10 mouse cellular contexts compared by ENCODE assay signal in genomic region chr9:78395244-78395629, GRCm38 (mm10). TPM values are rescaled to one million over a fixed set of nuclear protein-coding genes. Genes with fewer than 3 reads are reported as not detected.
DNase-seq lines count a peak whose midpoint lies in the region; ATAC-seq and TF ChIP-seq lines count a peak whose summit lies in the region.
"Had no signal": no experiment of that assay in that cellular context is flagged by ENCODE, and none has a peak within 500 bp of the region (broad histone marks: within the 10 kb centered on the region; RNA-seq: fewer than 3 reads in every experiment).

No protein-coding gene starts in this region.

- no peak for DNase-seq in heart, embryonic 10.5 days (ENCODE audit: low spot score)
- DNase-seq in heart, adult 9 months (ENCODE audit: low spot score in 2 of 2) = no peak
- no peak for DNase-seq in testis, postnatal 10 days (ENCODE audit: low spot score)
- DNase-seq in liver, embryonic 13.5 days = no peak
- DNase-seq in stomach, postnatal 0 days (ENCODE audit: low spot score) = no peak
- no peak for DNase-seq in gastrocnemius, postnatal 25 days
- DNase-seq in left cerebral cortex, postnatal 4 days = no peak
- DNase-seq: cerebellum, adult 2 months had no signal

- no peak for TF ChIP-seq POLR2A in testis, adult 2 months (IDR thresholded peaks at IDR 0.05; ENCODE audit: control insufficient read depth, low read depth, low read length)

- WGBS in heart, embryonic 10.5 days = 30% methylated on average over 11 of the region's 11 CpGs
- 25% methylated on average over 11 of the region's 11 CpGs for WGBS in liver, embryonic 13.5 days (ENCODE audit: insufficient replicate concordance)
- WGBS in stomach, postnatal 0 days = 24% methylated on average over 11 of the region's 11 CpGs

- peak overlapping the region; percentile 54 for H3K4me2 ChIP-seq in liver, embryonic 13.5 days
- H3K4me2 ChIP-seq in stomach, postnatal 0 days (replicated peaks; ENCODE audit: low read depth) = peak overlapping the region; percentile 64; the same call in 1 of the 2 replicates

- peaks cover 63% of the 10 kb centered on the region for H3K27me3 ChIP-seq in heart, embryonic 10.5 days (ENCODE audit: insufficient read depth, poor library complexity, severe bottlenecking)
- no peaks in the 10 kb centered on the region for H3K27me3 ChIP-seq in testis, adult 2 months (ENCODE audit: control insufficient read depth, insufficient read depth, low read length)
- H3K27me3 ChIP-seq in liver, embryonic 13.5 days = peaks cover 87% of the 10 kb centered on the region
- no peaks in the 10 kb centered on the region for H3K27me3 ChIP-seq in stomach, postnatal 0 days (ENCODE audit: control insufficient read depth, insufficient read depth, low read length)

- H3K27ac ChIP-seq in heart, embryonic 10.5 days = no peak overlapping the region
- H3K27ac ChIP-seq in testis, adult 2 months (ENCODE audit: control insufficient read depth, insufficient read depth, low read depth, low read length) = peak overlapping the region; percentile 86
- no peak overlapping the region for H3K27ac ChIP-seq in liver, embryonic 13.5 days
- H3K27ac ChIP-seq in stomach, postnatal 0 days (replicated peaks) = no peak overlapping the region

- TF ChIP-seq CTCF in testis, adult 2 months (IDR thresholded peaks at IDR 0.05; ENCODE audit: control insufficient read depth, insufficient read depth, insufficient replicate concordance, low read depth, low read length) = no peak
- TF ChIP-seq CTCF in stomach, postnatal 0 days (IDR thresholded peaks at IDR 0.05; ENCODE audit: low read depth) = no peak

- no peaks in the 10 kb centered on the region for H3K36me3 ChIP-seq in heart, embryonic 10.5 days
- H3K36me3 ChIP-seq in testis, adult 2 months (ENCODE audit: control insufficient read depth, insufficient read depth, low read length) = no peaks in the 10 kb centered on the region; the same call in 1 of the 2 replicates
- no peaks in the 10 kb centered on the region for H3K36me3 ChIP-seq in liver, embryonic 13.5 days
- no peaks in the 10 kb centered on the region for H3K36me3 ChIP-seq in stomach, postnatal 0 days (ENCODE audit: control insufficient read depth, insufficient read depth, low read length)

- TF ChIP-seq EP300 in stomach, postnatal 0 days (optimal IDR thresholded peaks at IDR 0.05) = no peak

- H3K4me3 ChIP-seq in heart, embryonic 10.5 days = peak overlapping the region; percentile 59
- H3K4me3 ChIP-seq in testis, adult 2 months (ENCODE audit: control insufficient read depth, low read depth, low read length) = peak overlapping the region; percentile 96
- H3K4me3 ChIP-seq in liver, embryonic 13.5 days (replicated peaks) = no peak overlapping the region
- peak overlapping the region; percentile 39 for H3K4me3 ChIP-seq in stomach, postnatal 0 days (ENCODE audit: low read depth, low read length)

- H3K4me1 ChIP-seq in heart, embryonic 10.5 days = peaks cover 7% of the 10 kb centered on the region
- peaks cover 8% of the 10 kb centered on the region for H3K4me1 ChIP-seq in testis, adult 2 months (ENCODE audit: control insufficient read depth, insufficient read depth, low read length)
- H3K4me1 ChIP-seq in liver, embryonic 13.5 days (replicated peaks) = peaks cover 9% of the 10 kb centered on the region
- 0 out of 2 replicates have a peak, but pooled peaks cover 2% of the 10 kb centered on the region for H3K4me1 ChIP-seq in stomach, postnatal 0 days (replicated peaks; ENCODE audit: control insufficient read depth, insufficient read depth)

- H3K9ac ChIP-seq in liver, embryonic 13.5 days = no peak overlapping the region
- H3K9ac ChIP-seq in stomach, postnatal 0 days (ENCODE audit: low read length) = no peak overlapping the region

- no peaks in the 10 kb centered on the region for H3K9me3 ChIP-seq in heart, embryonic 10.5 days
- H3K9me3 ChIP-seq in liver, embryonic 13.5 days (replicated peaks) = no peaks in the 10 kb centered on the region
- H3K9me3 ChIP-seq in stomach, postnatal 0 days (ENCODE audit: control insufficient read depth, low read length) = no peaks in the 10 kb centered on the region

- intact Hi-C loops in left cerebral cortex, postnatal 4 days (cut with DNase I) = no loop called here

- no peak for ATAC-seq in liver, embryonic 13.5 days (ENCODE audit: low read depth)
- ATAC-seq in stomach, postnatal 0 days (ENCODE audit: low FRiP score, low TSS enrichment) = no peak

RNA-seq across cellular contexts. Expression of gene Ddx43, which starts 0.3 kb away (rescaled TPM):
- polyA plus RNA-seq in heart, embryonic 10.5 days (2016; fragmentation: Nextera tagmentation; extraction: Ambion mirVana) = 0.24 and 0.25 TPM in 2 replicates
- polyA plus RNA-seq in testis, adult 2 months (2012; rRNA removed) = 3.0 and 4.0 TPM in 2 replicates
- not detected in 2 replicates for polyA plus RNA-seq in liver, embryonic 13.5 days (2015; fragmentation: Nextera tagmentation; extraction: Ambion mirVana)
- 0.08 and 0.12 TPM in 2 replicates for polyA plus RNA-seq in stomach, postnatal 0 days (2015; fragmentation: Nextera tagmentation; extraction: Ambion mirVana)
- not detected for total RNA-seq in gastrocnemius, postnatal 25 days (2021)
- total RNA-seq in left cerebral cortex, postnatal 4 days (2021) = under 1 TPM in 1 of 2 experiments, not detected in 1; 0.20 TPM
- total RNA-seq: heart, adult 8-10 months had no signal

RNA-seq across cellular contexts. Expression of gene Ooep, which starts 16.7 kb away (rescaled TPM):
- 0.97 and 1.2 TPM in 2 replicates for polyA plus RNA-seq in heart, embryonic 10.5 days (2016; fragmentation: Nextera tagmentation; extraction: Ambion mirVana)
- polyA plus RNA-seq in testis, adult 2 months (2012; rRNA removed) = not detected in 2 replicates
- polyA plus RNA-seq in liver, embryonic 13.5 days (2015; fragmentation: Nextera tagmentation; extraction: Ambion mirVana) = 0.08 and 0.12 TPM in 2 replicates
- polyA plus RNA-seq in stomach, postnatal 0 days (2015; fragmentation: Nextera tagmentation; extraction: Ambion mirVana) = 0.81 and 0.90 TPM in 2 replicates
- total RNA-seq in gastrocnemius, postnatal 25 days (2021) = under 1 TPM in 1 of 2 experiments, not detected in 1; 0.13 TPM
- total RNA-seq in left cerebral cortex, postnatal 4 days (2021) = 1 to 10 TPM; 1.3 to 2.1 TPM
- total RNA-seq: heart, adult 8-10 months had no signal

RNA-seq across cellular contexts. Expression of gene Dppa5a, which starts 27.3 kb away (rescaled TPM):
- not detected in 2 replicates for polyA plus RNA-seq in heart, embryonic 10.5 days (2016; fragmentation: Nextera tagmentation; extraction: Ambion mirVana)
- 0.47 and 1.2 TPM in 2 replicates for polyA plus RNA-seq in testis, adult 2 months (2012; rRNA removed)
- polyA plus RNA-seq in liver, embryonic 13.5 days (2015; fragmentation: Nextera tagmentation; extraction: Ambion mirVana) = not detected in 2 replicates
- 1.2 and 2.1 TPM in 2 replicates for polyA plus RNA-seq in stomach, postnatal 0 days (2015; fragmentation: Nextera tagmentation; extraction: Ambion mirVana)
- total RNA-seq in gastrocnemius, postnatal 25 days (2021) = not detected
- 1 to 10 TPM in 1 of 2 experiments, under 1 TPM in 1; 0.85 to 3.4 TPM for total RNA-seq in left cerebral cortex, postnatal 4 days (2021)
- total RNA-seq: heart, adult 8-10 months had no signal

RNA-seq across cellular contexts. Expression of gene Gsta2, which starts 39.6 kb away (rescaled TPM):
- not detected in 2 replicates for polyA plus RNA-seq in heart, embryonic 10.5 days (2016; fragmentation: Nextera tagmentation; extraction: Ambion mirVana)
- 8.7 and 12.8 TPM in 2 replicates for polyA plus RNA-seq in testis, adult 2 months (2012; rRNA removed)
- polyA plus RNA-seq in liver, embryonic 13.5 days (2015; fragmentation: Nextera tagmentation; extraction: Ambion mirVana) = 0.23 TPM in 1 of 2 replicates, not detected in the other
- 69.4 and 82.2 TPM in 2 replicates for polyA plus RNA-seq in stomach, postnatal 0 days (2015; fragmentation: Nextera tagmentation; extraction: Ambion mirVana)
- total RNA-seq in gastrocnemius, postnatal 25 days (2021) = not detected
- not detected for total RNA-seq in left cerebral cortex, postnatal 4 days (2021)
- polyA plus RNA-seq: cerebellum, adult 2 months had no signal

RNA-seq across cellular contexts. Expression of gene Cgas, which starts 47.8 kb away (rescaled TPM):
- 0.36 and 0.72 TPM in 2 replicates for polyA plus RNA-seq in heart, embryonic 10.5 days (2016; fragmentation: Nextera tagmentation; extraction: Ambion mirVana)
- 0.09 and 0.10 TPM in 2 replicates for polyA plus RNA-seq in testis, adult 2 months (2012; rRNA removed)
- 1.0 TPM in 2 replicates for polyA plus RNA-seq in liver, embryonic 13.5 days (2015; fragmentation: Nextera tagmentation; extraction: Ambion mirVana)
- 1.4 and 1.6 TPM in 2 replicates for polyA plus RNA-seq in stomach, postnatal 0 days (2015; fragmentation: Nextera tagmentation; extraction: Ambion mirVana)
- under 1 TPM; 0.19 to 0.20 TPM for total RNA-seq in gastrocnemius, postnatal 25 days (2021)
- total RNA-seq in left cerebral cortex, postnatal 4 days (2021) = under 1 TPM; 0.48 to 0.62 TPM
